Mouse (Mus musculus) embryonic facial prominence, embryonic 14.5 days (tissue): ENCODE data around the gene Slco3a1. TPM values are rescaled to one million over a fixed set of nuclear protein-coding genes. Genes with fewer than 3 reads are reported as not detected.

Source experiments
- ATAC-seq: fragments of 200-750 bp; cut with Nextera tagmentation; 2 replicates; pipeline ENCODE4 v1.8.0; 2017; ENCODE audit warnings: low read depth, moderate number of reproducible peaks, moderate TSS enrichment
- DNase-seq: peaks from one replicate; pipeline ENCODE4 v3.0.0-alpha.2; 2015; ENCODE audit warnings: low spot score
- H3K27ac ChIP-seq: fragments of 300-500 bp; sonication (generic); replicated peaks from 2 replicates; pipeline ENCODE4 v1.5.1; 2014; ENCODE audit warnings: low read depth, mild to moderate bottlenecking, low read length, moderate library complexity
- H3K27me3 ChIP-seq: fragments of 300-500 bp; sonication (generic); replicated peaks from 2 replicates; pipeline ENCODE4 v1.6.1; 2014; ENCODE audit warnings: low read length; ENCODE audit not compliant: control insufficient read depth, insufficient read depth
- H3K36me3 ChIP-seq: fragments of 300-500 bp; sonication (generic); 2 replicates; pipeline ENCODE4 v1.6.1; 2014; ENCODE audit warnings: low read length, mixed read lengths; ENCODE audit not compliant: control insufficient read depth, insufficient read depth
- H3K4me1 ChIP-seq: fragments of 300-500 bp; sonication (generic); 2 replicates; pipeline ENCODE4 v1.6.1; 2014; ENCODE audit warnings: antibody characterized with exemption, low read length; ENCODE audit not compliant: control insufficient read depth, insufficient read depth
- H3K4me2 ChIP-seq: fragments of 300-500 bp; sonication (generic); 2 replicates; pipeline ENCODE4 v1.6.1; 2014; ENCODE audit warnings: low read depth, mild to moderate bottlenecking, low read length, moderate library complexity, mixed read lengths
- H3K4me3 ChIP-seq: fragments of 300-500 bp; sonication (generic); 2 replicates; pipeline ENCODE4 v1.5.1; 2014; ENCODE audit warnings: low read depth, mild to moderate bottlenecking, low read length
- H3K9ac ChIP-seq: fragments of 300-500 bp; sonication (generic); 2 replicates; pipeline ENCODE4 v1.6.1; 2014; ENCODE audit warnings: low read depth, mild to moderate bottlenecking, low read length, moderate library complexity, mixed read lengths
- H3K9me3 ChIP-seq: fragments of 300-500 bp; sonication (generic); 2 replicates; pipeline ENCODE4 v1.6.1; 2016; ENCODE audit warnings: low read length; ENCODE audit not compliant: control insufficient read depth
- WGBS: fragments of 180-500 bp; shearing (Covaris S2); extraction: QIAGEN DNeasy Blood & Tissue Kit; methylation state at CpG from one replicate; pipeline ENCODE4 v1.1.7; 2014; 5-methylcytosine and 5-hydroxymethylcytosine counted together
- microRNA-seq: library from miRNA; unstranded; fragments of <30 nt; microRNA quantifications from one replicate; pipeline ENCODE4, GENCODE M21; 2016; ENCODE audit warnings: borderline number of aligned reads
- polyA plus RNA-seq: library from polyadenylated mRNA; unstranded; fragments of >200 nt; fragmentation: Nextera tagmentation; extraction: Ambion mirVana; gene quantifications from 2 replicates; pipeline ENCODE4 v1.2.1, GENCODE M21; 2014

Slco3a1 gene
- polyA plus RNA-seq, 1 experiment from 2014 or later, result 13.9 TPM

GRCm38 (mm10) chr7:74269283-74270088, 285.1 kb downstream of the Slco3a1 start:
- H3K4me2 ChIP-seq, result no peak overlapping the region
- no peaks in the 10 kb centered on the region for H3K36me3 ChIP-seq
- no peak overlapping the region for H3K9ac ChIP-seq
- no peaks in the 10 kb centered on the region for H3K27me3 ChIP-seq
- H3K4me1 ChIP-seq, result no peaks in the 10 kb centered on the region
- H3K27ac ChIP-seq, result no peak overlapping the region
- DNase-seq (no peak), ATAC-seq (no peak)
- WGBS, result 77% methylated on average over 11 of the region's 11 CpGs
- H3K4me3 ChIP-seq, result no peak overlapping the region
- no peaks in the 10 kb centered on the region for H3K9me3 ChIP-seq

- DNase-seq, result peak; percentile 56
- ATAC-seq, result no peak
- no peaks in the 10 kb centered on the region for H3K27me3 ChIP-seq
- H3K4me3 ChIP-seq, result no peak overlapping the region
- no peak overlapping the region for H3K4me2 ChIP-seq
- H3K27ac ChIP-seq, result no peak overlapping the region
- no peaks in the 10 kb centered on the region for H3K4me1 ChIP-seq
- WGBS, result 72% methylated on average over 2 of the region's 2 CpGs
- H3K9ac ChIP-seq, result no peak overlapping the region
- no peaks in the 10 kb centered on the region for H3K9me3 ChIP-seq
- no peaks in the 10 kb centered on the region for H3K36me3 ChIP-seq
Measured at GRCm38 (mm10) chr7:74266511-74267168, 287.9 kb downstream of the Slco3a1 start.

GRCm38 (mm10) chr7:74256291-74256690, 298.3 kb downstream of the Slco3a1 start:
- Histone ChIP-seq H3K36me3 (no peaks in the 10 kb centered on the region), H3K4me1 (no peaks in the 10 kb centered on the region), H3K4me3 (no peak overlapping the region), H3K9ac (no peak overlapping the region), H3K27ac (no peak overlapping the region), H3K9me3 (no peaks in the 10 kb centered on the region), H3K4me2 (no peak overlapping the region), H3K27me3 (no peaks in the 10 kb centered on the region)
- WGBS, result 85% methylated on average over 3 of the region's 3 CpGs
- DNase-seq (no peak), ATAC-seq (no peak)

GRCm38 (mm10) chr7:74252066-74252465, 302.5 kb downstream of the Slco3a1 start:
- Histone ChIP-seq H3K4me2 (no peak overlapping the region), H3K9ac (no peak overlapping the region), H3K4me3 (no peak overlapping the region), H3K27ac (no peak overlapping the region), H3K36me3 (no peaks in the 10 kb centered on the region), H3K9me3 (no peaks in the 10 kb centered on the region), H3K27me3 (no peaks in the 10 kb centered on the region), H3K4me1 (no peaks in the 10 kb centered on the region)
- ATAC-seq (no peak), DNase-seq (no peak)
- WGBS, result 82% methylated on average over 2 of the region's 2 CpGs

GRCm38 (mm10) chr7:74241236-74241635, 313.3 kb downstream of the Slco3a1 start:
- H3K27ac ChIP-seq, result no peak overlapping the region
- peaks cover 5% of the 10 kb centered on the region for H3K9me3 ChIP-seq
- H3K4me1 ChIP-seq, result no peaks in the 10 kb centered on the region
- H3K9ac ChIP-seq, result no peak overlapping the region
- WGBS, result 85% methylated on average over 3 of the region's 3 CpGs
- ATAC-seq (no peak), DNase-seq (no peak)
- no peak overlapping the region for H3K4me3 ChIP-seq
- no peak overlapping the region for H3K4me2 ChIP-seq
- no peaks in the 10 kb centered on the region for H3K27me3 ChIP-seq
- no peaks in the 10 kb centered on the region for H3K36me3 ChIP-seq

- Histone ChIP-seq H3K4me3 (no peak overlapping the region), H3K4me1 (no peaks in the 10 kb centered on the region), H3K9me3 (peaks cover 5% of the 10 kb centered on the region), H3K9ac (no peak overlapping the region), H3K27me3 (no peaks in the 10 kb centered on the region), H3K4me2 (no peak overlapping the region), H3K27ac (no peak overlapping the region), H3K36me3 (no peaks in the 10 kb centered on the region)
- DNase-seq, result peak; percentile 61
- 50% methylated on average over 4 of the region's 4 CpGs for whole genome bisulfite sequencing
- peak; percentile 79 for ATAC-seq
Measured at GRCm38 (mm10) chr7:74240459-74241172, 314.0 kb downstream of the Slco3a1 start.

Small RNA genes within 50 kb of the gene (microRNA-seq; reads per million reads assigned to microRNA genes)
- not detected for gene Gm27459
